Mouse (Mus musculus) liver, embryonic 15.5 days (tissue): Measurements from ENCODE around the gene Abcc12. TPM values are rescaled to one million over a fixed set of nuclear protein-coding genes. Genes with fewer than 3 reads are reported as not detected.

Source experiments
- ATAC-seq: fragments of 200-750 bp; cut with Nextera tagmentation; 2 replicates; pipeline ENCODE4 v1.8.0; 2017; ENCODE audit warnings: moderate number of reproducible peaks, mild to moderate bottlenecking, moderate library complexity; ENCODE audit not compliant: insufficient read depth
- H3K27ac ChIP-seq: fragments of 300-500 bp; sonication (generic); replicated peaks from 2 replicates; pipeline ENCODE4 v1.5.1; 2015; ENCODE audit warnings: mild to moderate bottlenecking, inconsistent platforms
- H3K27me3 ChIP-seq: fragments of 300-500 bp; sonication (generic); 2 replicates; pipeline ENCODE4 v1.6.1; 2015; ENCODE audit warnings: mild to moderate bottlenecking, inconsistent platforms
- H3K36me3 ChIP-seq: fragments of 300-500 bp; sonication (generic); replicated peaks from 2 replicates; pipeline ENCODE4 v1.6.1; 2015; ENCODE audit warnings: moderate library complexity, mild to moderate bottlenecking, inconsistent platforms
- H3K4me1 ChIP-seq: fragments of 300-500 bp; sonication (generic); replicated peaks from 2 replicates; pipeline ENCODE4 v1.6.1; 2015; ENCODE audit warnings: inconsistent platforms
- H3K4me2 ChIP-seq: fragments of 300-500 bp; sonication (generic); 2 replicates; pipeline ENCODE4 v1.6.1; 2015; ENCODE audit warnings: moderate library complexity, mild to moderate bottlenecking, inconsistent platforms
- H3K4me3 ChIP-seq: fragments of 300-500 bp; sonication (generic); replicated peaks from 2 replicates; pipeline ENCODE4 v1.5.1; 2015; ENCODE audit warnings: mild to moderate bottlenecking, inconsistent platforms
- H3K9ac ChIP-seq: fragments of 300-500 bp; sonication (generic); 2 replicates; pipeline ENCODE4 v1.6.1; 2015; ENCODE audit warnings: moderate library complexity, mild to moderate bottlenecking, inconsistent platforms
- H3K9me3 ChIP-seq: fragments of 300-500 bp; sonication (generic); replicated peaks from 2 replicates; pipeline ENCODE4 v1.6.1; 2016; ENCODE audit warnings: inconsistent platforms
- WGBS: fragments of 180-500 bp; shearing (Covaris S2); methylation state at CpG from one replicate; pipeline ENCODE4 v1.1.7; 2015; ENCODE audit warnings: mixed read lengths; ENCODE audit not compliant: insufficient replicate concordance; 5-methylcytosine and 5-hydroxymethylcytosine counted together
- polyA plus RNA-seq: library from polyadenylated mRNA; unstranded; fragments of >200 nt; fragmentation: Nextera tagmentation; extraction: Ambion mirVana; gene quantifications from 2 replicates; pipeline ENCODE4 v1.2.1, GENCODE M21; 2015

Gene Abcc12
- polyA plus RNA-seq, 1 experiment from 2014 or later = not detected

DNA sequence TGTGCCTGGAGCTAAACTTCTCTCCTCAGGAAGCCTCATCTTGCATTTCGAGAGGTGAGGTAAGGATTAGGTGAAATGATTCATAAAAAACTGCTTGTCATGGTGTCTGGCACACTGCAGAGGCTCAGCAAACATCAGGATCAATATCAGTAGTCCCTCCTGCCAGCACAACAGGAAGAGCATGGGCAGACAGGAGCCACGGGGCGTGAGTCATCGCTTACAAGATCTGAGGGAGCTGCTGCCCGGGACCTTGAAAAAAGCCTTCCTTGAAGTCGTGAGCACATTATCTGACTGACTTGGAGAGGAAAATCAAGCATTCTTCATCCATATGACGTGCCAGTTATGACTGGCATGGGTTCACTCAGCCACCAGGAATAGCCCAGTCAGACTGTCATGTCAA, 79.1 kb downstream of the Abcc12 start:
- Histone ChIP-seq H3K4me3 (no peak overlapping the region), H3K36me3 (no peaks in the 10 kb centered on the region), H3K4me1 (no peaks in the 10 kb centered on the region), H3K9ac (no peak overlapping the region), H3K27me3 (no peaks in the 10 kb centered on the region), H3K27ac (no peak overlapping the region), H3K4me2 (no peak overlapping the region), H3K9me3 (no peaks in the 10 kb centered on the region)
- ATAC-seq = no peak
- WGBS = 20% methylated on average over 7 of the region's 7 CpGs

GRCm38 (mm10) chr8:86495056-86495455, 85.4 kb downstream of the Abcc12 start:
- no peaks in the 10 kb centered on the region for H3K9me3 ChIP-seq
- ATAC-seq = no peak
- no peaks in the 10 kb centered on the region for H3K4me1 ChIP-seq
- H3K9ac ChIP-seq = no peak overlapping the region
- no peak overlapping the region for H3K4me2 ChIP-seq
- H3K27ac ChIP-seq = no peak overlapping the region
- H3K4me3 ChIP-seq = no peak overlapping the region
- WGBS = 59% methylated on average over 4 of the region's 4 CpGs
- H3K27me3 ChIP-seq = no peaks in the 10 kb centered on the region
- no peaks in the 10 kb centered on the region for H3K36me3 ChIP-seq

GRCm38 (mm10) chr8:86493841-86494240, 86.6 kb downstream of the Abcc12 start:
- Histone ChIP-seq H3K36me3 (no peaks in the 10 kb centered on the region), H3K4me2 (no peak overlapping the region), H3K9ac (no peak overlapping the region), H3K4me1 (no peaks in the 10 kb centered on the region), H3K9me3 (no peaks in the 10 kb centered on the region), H3K4me3 (no peak overlapping the region), H3K27me3 (no peaks in the 10 kb centered on the region), H3K27ac (no peak overlapping the region)
- WGBS = 36% methylated on average over 1 of the region's 1 CpGs
- ATAC-seq = no peak

GRCm38 (mm10) chr8:86485411-86485810, 95.1 kb downstream of the Abcc12 start:
- no peak overlapping the region for H3K27ac ChIP-seq
- no peak overlapping the region for H3K9ac ChIP-seq

DNA sequence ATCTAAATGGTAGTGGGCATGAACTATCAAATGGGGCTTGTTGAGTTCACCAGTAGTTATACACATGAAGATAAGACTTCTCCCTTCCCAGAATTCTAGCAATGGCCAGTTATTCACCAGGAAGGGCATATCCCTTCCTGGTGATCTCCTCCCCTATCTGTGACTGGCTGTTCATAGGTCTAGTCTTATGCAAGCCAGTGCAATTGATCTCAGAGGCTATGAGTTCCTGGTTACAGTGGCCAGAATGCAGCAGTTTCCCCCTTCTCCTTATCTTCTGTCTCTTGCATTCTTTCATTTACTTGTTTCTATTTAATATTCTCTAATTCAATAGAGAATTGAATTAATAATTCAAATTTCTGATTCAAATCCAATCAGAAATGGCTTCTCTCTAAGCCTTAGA, 96.2 kb downstream of the Abcc12 start:
- Histone ChIP-seq H3K9me3 (no peaks in the 10 kb centered on the region), H3K4me2 (no peak overlapping the region), H3K27me3 (no peaks in the 10 kb centered on the region), H3K4me3 (no peak overlapping the region), H3K9ac (no peak overlapping the region), H3K4me1 (no peaks in the 10 kb centered on the region), H3K27ac (no peak overlapping the region), H3K36me3 (no peaks in the 10 kb centered on the region)
- ATAC-seq = no peak

More at GRCm38 (mm10) chr8:86485411-86485810, 95.1 kb downstream of the Abcc12 start:
- H3K4me3 ChIP-seq = no peak overlapping the region
- no peaks in the 10 kb centered on the region for H3K27me3 ChIP-seq
- no peak for ATAC-seq
- H3K4me2 ChIP-seq = no peak overlapping the region
- 70% methylated on average over 6 of the region's 6 CpGs for WGBS
- H3K9me3 ChIP-seq = no peaks in the 10 kb centered on the region
- no peaks in the 10 kb centered on the region for H3K4me1 ChIP-seq
- no peaks in the 10 kb centered on the region for H3K36me3 ChIP-seq

GRCm38 (mm10) chr8:86482116-86482515, 98.4 kb downstream of the Abcc12 start:
- H3K9ac ChIP-seq = no peak overlapping the region
- H3K36me3 ChIP-seq = no peaks in the 10 kb centered on the region
- no peaks in the 10 kb centered on the region for H3K4me1 ChIP-seq
- H3K4me2 ChIP-seq = no peak overlapping the region
- H3K27me3 ChIP-seq = no peaks in the 10 kb centered on the region
- WGBS = 44% methylated on average over 1 of the region's 1 CpGs
- ATAC-seq = no peak
- H3K27ac ChIP-seq = no peak overlapping the region
- H3K9me3 ChIP-seq = no peaks in the 10 kb centered on the region
- no peak overlapping the region for H3K4me3 ChIP-seq

- ATAC-seq = no peak
Measured at GRCm38 (mm10) chr8:86475711-86476438, 104.6 kb downstream of the Abcc12 start.

GRCm38 (mm10) chr8:86474461-86474860, 106.0 kb downstream of the Abcc12 start:
- 55% methylated on average over 4 of the region's 4 CpGs for WGBS
- Histone ChIP-seq H3K9ac (no peak overlapping the region), H3K4me3 (no peak overlapping the region), H3K4me1 (no peaks in the 10 kb centered on the region), H3K27ac (no peak overlapping the region), H3K36me3 (no peaks in the 10 kb centered on the region), H3K9me3 (no peaks in the 10 kb centered on the region), H3K27me3 (no peaks in the 10 kb centered on the region), H3K4me2 (no peak overlapping the region)
- no peak for ATAC-seq

More at GRCm38 (mm10) chr8:86475711-86476438, 104.6 kb downstream of the Abcc12 start:
- H3K4me2 ChIP-seq = no peak overlapping the region
- no peaks in the 10 kb centered on the region for H3K4me1 ChIP-seq
- no peaks in the 10 kb centered on the region for H3K36me3 ChIP-seq
- H3K4me3 ChIP-seq = no peak overlapping the region
- H3K27ac ChIP-seq = no peak overlapping the region
- no peak overlapping the region for H3K9ac ChIP-seq
- no peaks in the 10 kb centered on the region for H3K9me3 ChIP-seq
- no peaks in the 10 kb centered on the region for H3K27me3 ChIP-seq
- 51% methylated on average over 9 of the region's 9 CpGs for WGBS

DNA sequence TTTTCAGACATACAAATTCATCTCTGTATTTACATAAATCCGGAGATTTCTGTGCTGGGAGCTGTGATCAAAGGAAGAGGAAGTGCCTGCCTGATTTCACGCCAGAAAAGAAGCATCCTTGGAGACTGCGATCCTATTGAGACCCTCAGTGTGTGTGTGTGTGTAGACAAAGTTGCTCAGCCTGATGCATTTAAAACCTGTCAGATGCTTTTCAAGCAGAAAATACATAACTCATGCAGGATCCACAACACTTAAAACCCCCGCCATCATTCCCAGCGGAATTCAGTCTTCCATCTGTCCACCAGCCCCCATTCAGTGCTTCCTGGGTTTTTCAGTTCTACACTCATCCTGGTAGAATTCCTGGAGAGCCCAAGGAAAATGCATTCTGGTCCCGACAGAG, 107.4 kb downstream of the Abcc12 start:
- 74% methylated on average over 6 of the region's 6 CpGs for WGBS
- ATAC-seq = no peak

GRCm38 (mm10) chr8:86470717-86471116, 109.8 kb downstream of the Abcc12 start:
- Histone ChIP-seq H3K4me1 (no peaks in the 10 kb centered on the region), H3K36me3 (no peaks in the 10 kb centered on the region), H3K4me3 (no peak overlapping the region), H3K27ac (no peak overlapping the region), H3K4me2 (no peak overlapping the region), H3K9ac (no peak overlapping the region), H3K9me3 (no peaks in the 10 kb centered on the region), H3K27me3 (no peaks in the 10 kb centered on the region)
- WGBS = 45% methylated on average over 2 of the region's 2 CpGs
- ATAC-seq = no peak

More for the DNA sequence above, 107.4 kb downstream of the Abcc12 start:
- Histone ChIP-seq H3K36me3 (no peaks in the 10 kb centered on the region), H3K9me3 (no peaks in the 10 kb centered on the region), H3K4me2 (no peak overlapping the region), H3K27me3 (no peaks in the 10 kb centered on the region), H3K4me1 (no peaks in the 10 kb centered on the region), H3K27ac (no peak overlapping the region), H3K9ac (no peak overlapping the region), H3K4me3 (no peak overlapping the region)

DNA sequence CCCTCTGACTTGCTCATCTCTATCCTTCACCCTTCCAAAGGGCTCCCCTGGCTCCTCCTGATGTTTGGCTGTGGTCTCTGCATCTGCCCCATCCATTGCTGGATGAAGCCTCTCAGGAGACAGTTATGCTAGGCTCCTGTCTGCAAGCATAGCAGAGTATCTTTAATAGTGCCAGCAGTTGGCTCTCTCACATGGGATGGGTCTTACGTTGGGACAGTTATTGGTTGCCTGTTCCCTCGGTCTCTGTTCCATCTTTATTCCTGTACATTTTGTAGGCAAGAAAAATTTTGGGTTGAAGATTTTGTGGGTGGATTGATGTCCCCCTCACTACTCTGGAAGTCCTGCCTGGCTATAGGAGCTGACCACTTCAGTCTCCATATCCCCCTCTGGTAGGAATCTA, 117.3 kb downstream of the Abcc12 start:
- ATAC-seq = no peak
- Histone ChIP-seq H3K4me1 (no peaks in the 10 kb centered on the region), H3K9me3 (no peaks in the 10 kb centered on the region), H3K36me3 (no peaks in the 10 kb centered on the region), H3K9ac (no peak overlapping the region), H3K4me2 (no peak overlapping the region), H3K27ac (no peak overlapping the region), H3K4me3 (no peak overlapping the region), H3K27me3 (no peaks in the 10 kb centered on the region)
- 58% methylated on average over 2 of the region's 2 CpGs for WGBS

GRCm38 (mm10) chr8:86460372-86460771, 120.1 kb downstream of the Abcc12 start:
- Histone ChIP-seq H3K4me1 (no peaks in the 10 kb centered on the region), H3K9ac (no peak overlapping the region), H3K4me3 (no peak overlapping the region), H3K27ac (no peak overlapping the region), H3K4me2 (no peak overlapping the region), H3K36me3 (no peaks in the 10 kb centered on the region), H3K27me3 (no peaks in the 10 kb centered on the region), H3K9me3 (no peaks in the 10 kb centered on the region)
- no peak for ATAC-seq
- 64% methylated on average over 5 of the region's 5 CpGs for WGBS
